Mouse (Mus musculus): ENCODE data around the gene Sdc1. TPM values are rescaled to one million over a fixed set of nuclear protein-coding genes. Genes with fewer than 3 reads are reported as not detected.

Sdc1 gene
- polyA plus RNA-seq, 1 experiment from 2014 or later: 31.4 TPM

Other genes with a start within 250 kb of the Sdc1 start
- not detected in 2 replicates for gene Slc7a15, start 172.3 kb upstream of the Sdc1 start, polyA plus RNA-seq (2014; fragmentation: Nextera tagmentation; extraction: Ambion mirVana)
- gene Pum2, start 97.2 kb upstream of the Sdc1 start, polyA plus RNA-seq (2014; fragmentation: Nextera tagmentation; extraction: Ambion mirVana): 39.6 and 39.7 TPM in 2 replicates
- 190 and 225 TPM in 2 replicates for gene Laptm4a, start 150.3 kb downstream of the Sdc1 start, polyA plus RNA-seq (2014; fragmentation: Nextera tagmentation; extraction: Ambion mirVana)
- gene Matn3, start 176.6 kb downstream of the Sdc1 start, polyA plus RNA-seq (2014; fragmentation: Nextera tagmentation; extraction: Ambion mirVana): 0.07 TPM in 1 of 2 replicates, not detected in the other
- 12.8 and 14.4 TPM in 2 replicates for gene Wdr35, start 202.6 kb downstream of the Sdc1 start, polyA plus RNA-seq (2014; fragmentation: Nextera tagmentation; extraction: Ambion mirVana)

All from heart, embryonic 14.5 days (tissue).